Mouse (Mus musculus) brain, embryonic 18.5 days (tissue): ENCODE data around the gene Tyk2.

Experiments
- DNase-seq: peaks from one replicate; pipeline ENCODE4 v3.0.0-alpha.2; 2012; ENCODE audit warnings: low read depth, low spot score

Gene Tyk2

GRCm38 (mm10) chr9:21062928-21063327 lies 68.1 kb downstream of the Tyk2 start:
- DNase-seq = no peak
